Mouse (Mus musculus) cortical plate, adult 2 months (tissue): Measurements from ENCODE around the gene Ganab.

Source experiments
- CTCF ChIP-seq: fragments of 200-500 bp; IDR thresholded peaks from 2 replicates; pipeline ENCODE4 v1.5.1; 2011; ENCODE audit warnings: mild to moderate bottlenecking, control low read depth, low read length; ENCODE audit not compliant: insufficient read depth; ENCODE audit errors: extremely low read depth
- POLR2A ChIP-seq: fragments of 200-500 bp; IDR thresholded peaks from 2 replicates; pipeline ENCODE4 v1.6.1; 2011; ENCODE audit warnings: mild to moderate bottlenecking, low read length, control low read depth; ENCODE audit not compliant: insufficient read depth; ENCODE audit errors: extremely low read depth

- TF ChIP-seq CTCF (no peak), POLR2A (no peak)
These were observed 64.4 kb downstream of the Ganab start for GRCm38 (mm10) chr19:8962256-8962655.
